Mouse (Mus musculus) spleen, adult 2 months (tissue): ENCODE measurements around the gene Aatf.

Experiments
- CTCF ChIP-seq: fragments of 200-500 bp; IDR thresholded peaks from 2 replicates; pipeline ENCODE4 v1.5.1; 2011; ENCODE audit warnings: mild to moderate bottlenecking, inconsistent platforms; ENCODE audit not compliant: insufficient read depth, insufficient read length, insufficient replicate concordance; ENCODE audit errors: extremely low read depth
- POLR2A ChIP-seq: fragments of 200-500 bp; IDR thresholded peaks from 2 replicates; pipeline ENCODE4 v1.6.1; 2011; ENCODE audit warnings: low read depth, low read length, inconsistent platforms

GRCm38 (mm10) chr11:84517431-84517830 lies 4.1 kb upstream of the Aatf start:
- no peak for TF ChIP-seq CTCF
- no peak for TF ChIP-seq POLR2A
